Mouse (Mus musculus): ENCODE data around the gene Dcaf8. TPM values are rescaled to one million over a fixed set of nuclear protein-coding genes. Genes with fewer than 3 reads are reported as not detected.

Gene Dcaf8
- polyA plus RNA-seq, 1 experiment from 2014 or later, result 79.8 TPM

- ATAC-seq (ENCODE audit: low FRiP score, low TSS enrichment) (no peak), DNase-seq (no peak)
- no peaks in the 10 kb centered on the region for H3K27me3 ChIP-seq (ENCODE audit: control insufficient read depth, insufficient read depth, low read length)
- no peak overlapping the region for H3K9ac ChIP-seq (replicated peaks; ENCODE audit: low read length)
- WGBS, result 52% methylated on average over 5 of the region's 5 CpGs
- peak overlapping the region; percentile 32; the same call in 1 of the 2 replicates for H3K27ac ChIP-seq (replicated peaks; ENCODE audit: low read depth, low read length)
- H3K36me3 ChIP-seq (ENCODE audit: control insufficient read depth, insufficient read depth, low read length), result no peaks in the 10 kb centered on the region
- peaks cover 17% of the 10 kb centered on the region for H3K4me1 ChIP-seq (ENCODE audit: control insufficient read depth, insufficient read depth, low read length)
- no peaks in the 10 kb centered on the region for H3K9me3 ChIP-seq (ENCODE audit: control insufficient read depth, low read length)
- H3K4me3 ChIP-seq (replicated peaks; ENCODE audit: low read depth, low read length), result no peak overlapping the region
- no peak overlapping the region for H3K4me2 ChIP-seq (ENCODE audit: low read length)
Measured at GRCm38 (mm10) chr1:172212776-172213175, 64.9 kb downstream of the Dcaf8 start.

DNA sequence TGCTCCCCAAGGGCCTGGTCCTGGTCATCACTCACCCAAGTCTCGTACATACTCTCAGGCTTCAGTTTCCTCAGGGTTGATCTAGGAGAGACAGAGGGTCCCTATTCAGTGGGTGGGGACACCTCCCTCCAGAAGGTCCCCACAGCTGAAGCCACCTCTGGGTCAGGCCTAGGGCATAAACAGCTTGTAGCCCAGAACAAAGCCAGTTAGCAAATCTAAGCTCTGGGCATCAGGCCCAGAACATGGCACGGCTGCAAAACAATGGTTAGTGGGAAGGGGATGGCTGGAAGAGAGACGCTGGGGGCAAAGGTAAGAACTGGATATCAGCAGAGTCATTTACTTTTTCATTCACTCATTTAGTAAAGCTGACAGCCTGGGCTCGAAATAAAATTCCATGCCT is 65.9 kb downstream of the Dcaf8 start:
- WGBS, result 20% methylated on average over 4 of the region's 4 CpGs
- Histone ChIP-seq H3K9me3 (ENCODE audit: control insufficient read depth, low read length) (no peaks in the 10 kb centered on the region), H3K27ac (replicated peaks; ENCODE audit: low read depth, low read length) (peak overlapping the region; percentile 41; the same call in 1 of the 2 replicates), H3K27me3 (ENCODE audit: control insufficient read depth, insufficient read depth, low read length) (no peaks in the 10 kb centered on the region), H3K4me2 (ENCODE audit: low read length) (no peak overlapping the region), H3K36me3 (ENCODE audit: control insufficient read depth, insufficient read depth, low read length) (no peaks in the 10 kb centered on the region), H3K4me1 (ENCODE audit: control insufficient read depth, insufficient read depth, low read length) (peaks cover 23% of the 10 kb centered on the region), H3K4me3 (replicated peaks; ENCODE audit: low read depth, low read length) (no peak overlapping the region), H3K9ac (replicated peaks; ENCODE audit: low read length) (no peak overlapping the region)
- no peak for ATAC-seq (ENCODE audit: low FRiP score, low TSS enrichment)
- DNase-seq, result peak; percentile 54

DNA sequence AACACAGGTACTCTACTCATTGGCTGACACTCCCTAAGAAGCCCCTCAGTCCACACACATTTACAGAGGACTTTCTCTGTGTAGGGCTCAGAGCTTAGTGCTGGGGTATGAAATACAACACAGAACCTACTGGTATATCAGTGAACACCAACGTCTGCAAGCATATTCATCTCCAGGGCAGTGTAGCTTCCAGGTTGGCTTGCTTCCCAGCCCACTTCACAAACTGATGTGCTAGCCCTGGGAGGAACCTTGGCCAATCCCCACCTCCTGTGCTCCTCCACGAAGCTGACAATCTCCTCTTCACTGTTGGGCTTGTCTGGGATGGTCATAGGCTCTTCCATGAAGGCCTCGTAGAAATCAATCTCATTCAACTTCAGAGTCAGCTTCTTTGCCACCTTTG is 66.9 kb downstream of the Dcaf8 start:
- Histone ChIP-seq H3K9me3 (ENCODE audit: control insufficient read depth, low read length) (no peaks in the 10 kb centered on the region), H3K4me1 (ENCODE audit: control insufficient read depth, insufficient read depth, low read length) (peaks cover 28% of the 10 kb centered on the region), H3K4me2 (ENCODE audit: low read length) (no peak overlapping the region), H3K36me3 (ENCODE audit: control insufficient read depth, insufficient read depth, low read length) (no peaks in the 10 kb centered on the region), H3K27me3 (ENCODE audit: control insufficient read depth, insufficient read depth, low read length) (no peaks in the 10 kb centered on the region), H3K4me3 (replicated peaks; ENCODE audit: low read depth, low read length) (no peak overlapping the region), H3K27ac (replicated peaks; ENCODE audit: low read depth, low read length) (0 out of 2 replicates have a peak overlapping the region, but pooled peaks have one; percentile 32), H3K9ac (replicated peaks; ENCODE audit: low read length) (no peak overlapping the region)
- DNase-seq (no peak), ATAC-seq (ENCODE audit: low FRiP score, low TSS enrichment) (no peak)
- WGBS, result 75% methylated on average over 3 of the region's 3 CpGs

GRCm38 (mm10) chr1:172217148-172217547 is 69.3 kb downstream of the Dcaf8 start:
- Histone ChIP-seq H3K36me3 (ENCODE audit: control insufficient read depth, insufficient read depth, low read length) (no peaks in the 10 kb centered on the region), H3K4me1 (ENCODE audit: control insufficient read depth, insufficient read depth, low read length) (peaks cover 28% of the 10 kb centered on the region), H3K27me3 (ENCODE audit: control insufficient read depth, insufficient read depth, low read length) (no peaks in the 10 kb centered on the region), H3K4me3 (replicated peaks; ENCODE audit: low read depth, low read length) (no peak overlapping the region), H3K4me2 (ENCODE audit: low read length) (peak overlapping the region; percentile 34; the same call in 1 of the 2 replicates), H3K9me3 (ENCODE audit: control insufficient read depth, low read length) (no peaks in the 10 kb centered on the region), H3K27ac (replicated peaks; ENCODE audit: low read depth, low read length) (peak overlapping the region; percentile 45; the same call in 1 of the 2 replicates), H3K9ac (replicated peaks; ENCODE audit: low read length) (no peak overlapping the region)
- ATAC-seq (ENCODE audit: low FRiP score, low TSS enrichment), result peak; percentile 59
- DNase-seq, result peak; percentile 89
- WGBS, result 3% methylated on average over 5 of the region's 5 CpGs

- Histone ChIP-seq H3K4me2 (ENCODE audit: low read length) (no peak overlapping the region), H3K4me1 (ENCODE audit: control insufficient read depth, insufficient read depth, low read length) (peaks cover 25% of the 10 kb centered on the region), H3K4me3 (replicated peaks; ENCODE audit: low read depth, low read length) (no peak overlapping the region), H3K9ac (replicated peaks; ENCODE audit: low read length) (no peak overlapping the region), H3K36me3 (ENCODE audit: control insufficient read depth, insufficient read depth, low read length) (no peaks in the 10 kb centered on the region), H3K9me3 (ENCODE audit: control insufficient read depth, low read length) (no peaks in the 10 kb centered on the region), H3K27me3 (ENCODE audit: control insufficient read depth, insufficient read depth, low read length) (no peaks in the 10 kb centered on the region), H3K27ac (replicated peaks; ENCODE audit: low read depth, low read length) (0 out of 2 replicates have a peak overlapping the region, but pooled peaks have one; percentile 20)
- 42% methylated on average over 15 of the region's 15 CpGs for WGBS
- ATAC-seq (ENCODE audit: low FRiP score, low TSS enrichment) (no peak), DNase-seq (no peak)
Measured at GRCm38 (mm10) chr1:172218164-172218910, 70.5 kb downstream of the Dcaf8 start.

GRCm38 (mm10) chr1:172219451-172220406 is 71.8 kb downstream of the Dcaf8 start, which contains the start of gene Casq1:
Gene Casq1, minus strand, starts transcription at chr1:172219868.
- Histone ChIP-seq H3K9me3 (ENCODE audit: control insufficient read depth, low read length) (no peaks in the 10 kb centered on the region), H3K27me3 (ENCODE audit: control insufficient read depth, insufficient read depth, low read length) (no peaks in the 10 kb centered on the region), H3K36me3 (ENCODE audit: control insufficient read depth, insufficient read depth, low read length) (no peaks in the 10 kb centered on the region), H3K27ac (replicated peaks; ENCODE audit: low read depth, low read length) (no peak within 1 kb of the TSS), H3K9ac (replicated peaks; ENCODE audit: low read length) (no peak within 1 kb of the TSS), H3K4me2 (ENCODE audit: low read length) (no peak within 1 kb of the TSS), H3K4me1 (ENCODE audit: control insufficient read depth, insufficient read depth, low read length) (peaks cover 16% of the 10 kb centered on the region), H3K4me3 (replicated peaks; ENCODE audit: low read depth, low read length) (no peak within 1 kb of the TSS)
- no peak for ATAC-seq (ENCODE audit: low FRiP score, low TSS enrichment)
- no peak for DNase-seq
- 82% methylated on average over 19 of the region's 19 CpGs for WGBS

DNA sequence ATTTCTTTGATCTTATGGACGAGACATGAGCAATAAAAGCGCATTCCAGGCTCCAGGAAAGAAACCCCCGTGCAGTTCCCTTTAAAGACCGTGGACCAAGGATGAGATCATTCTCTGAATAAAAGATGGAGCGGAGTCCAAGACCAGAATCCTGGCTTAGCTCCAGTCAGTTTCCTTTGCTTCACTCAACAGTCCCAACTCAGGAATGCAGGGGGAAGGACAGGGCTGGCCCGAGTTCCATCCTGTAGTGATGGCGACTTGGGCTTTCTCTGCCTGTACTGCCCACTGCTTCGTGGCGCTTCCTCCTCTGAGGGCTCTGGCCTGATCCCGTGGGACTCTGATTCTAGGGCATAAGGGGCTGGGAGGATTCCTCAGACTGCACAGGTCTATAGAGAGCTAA is 72.5 kb downstream of the Dcaf8 start:
- Histone ChIP-seq H3K4me1 (ENCODE audit: control insufficient read depth, insufficient read depth, low read length) (peaks cover 16% of the 10 kb centered on the region), H3K27me3 (ENCODE audit: control insufficient read depth, insufficient read depth, low read length) (no peaks in the 10 kb centered on the region), H3K9ac (replicated peaks; ENCODE audit: low read length) (no peak overlapping the region), H3K27ac (replicated peaks; ENCODE audit: low read depth, low read length) (no peak overlapping the region), H3K4me3 (replicated peaks; ENCODE audit: low read depth, low read length) (no peak overlapping the region), H3K9me3 (ENCODE audit: control insufficient read depth, low read length) (no peaks in the 10 kb centered on the region), H3K4me2 (ENCODE audit: low read length) (no peak overlapping the region), H3K36me3 (ENCODE audit: control insufficient read depth, insufficient read depth, low read length) (no peaks in the 10 kb centered on the region)
- 27% methylated on average over 10 of the region's 10 CpGs for WGBS
- ATAC-seq (ENCODE audit: low FRiP score, low TSS enrichment), result 0 out of 2 replicates have a peak, but pooled peaks have one; percentile 10
- DNase-seq, result peak; percentile 73

DNA sequence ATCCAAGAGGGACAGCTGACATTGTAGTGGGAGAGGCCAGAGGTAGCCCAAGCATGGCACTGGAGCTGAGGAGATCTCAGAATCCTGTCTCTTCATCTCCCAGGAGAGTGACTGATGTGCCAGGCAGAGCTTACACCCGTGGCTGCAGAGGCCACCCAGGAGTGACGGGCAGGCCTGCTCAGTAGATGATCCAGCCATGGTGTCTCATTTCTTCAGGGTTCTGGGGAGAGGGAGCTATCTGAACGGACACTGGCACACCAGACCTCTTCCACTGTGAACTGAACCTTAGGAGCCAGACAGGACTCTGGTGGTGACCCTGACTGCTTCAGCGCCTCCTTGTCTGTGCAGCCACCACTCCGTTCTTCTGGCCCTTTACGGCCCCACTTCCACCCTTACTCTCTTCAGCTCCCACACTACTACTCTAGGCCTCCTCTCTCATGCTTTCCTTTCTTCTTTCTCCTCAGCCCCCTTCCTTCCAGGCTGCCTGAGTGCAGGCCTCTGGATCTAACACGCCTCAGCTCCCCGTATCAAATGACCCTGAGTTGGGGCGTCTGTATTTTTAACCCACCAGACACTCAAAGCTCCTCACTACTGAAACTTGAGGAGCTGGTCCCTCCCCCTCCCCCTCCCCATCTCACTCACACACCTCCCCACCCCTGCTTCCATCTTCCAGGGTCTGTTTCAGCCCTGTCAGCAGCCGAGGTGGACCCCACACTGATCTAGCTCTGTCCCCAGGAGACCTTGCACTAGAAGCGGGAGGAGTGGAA is 73.6 kb downstream of the Dcaf8 start:
- Histone ChIP-seq H3K4me1 (ENCODE audit: control insufficient read depth, insufficient read depth, low read length) (peaks cover 16% of the 10 kb centered on the region), H3K27me3 (ENCODE audit: control insufficient read depth, insufficient read depth, low read length) (no peaks in the 10 kb centered on the region), H3K4me2 (ENCODE audit: low read length) (no peak overlapping the region), H3K27ac (replicated peaks; ENCODE audit: low read depth, low read length) (no peak overlapping the region), H3K9me3 (ENCODE audit: control insufficient read depth, low read length) (no peaks in the 10 kb centered on the region), H3K9ac (replicated peaks; ENCODE audit: low read length) (no peak overlapping the region), H3K4me3 (replicated peaks; ENCODE audit: low read depth, low read length) (no peak overlapping the region), H3K36me3 (ENCODE audit: control insufficient read depth, insufficient read depth, low read length) (no peaks in the 10 kb centered on the region)
- no peak for DNase-seq
- no peak for ATAC-seq (ENCODE audit: low FRiP score, low TSS enrichment)
- 41% methylated on average over 11 of the region's 11 CpGs for WGBS

Measured in midbrain, embryonic 14.5 days (tissue).